Mouse (Mus musculus) kidney, adult 8-10 months (tissue): Measurements from ENCODE around the gene Etl4.

Experiments
- DNase-seq, 2 experiments: peaks; one replicate each; pipeline ENCODE4 v3.0.0; 2022

Gene Etl4

GRCm38 (mm10) chr2:20774462-20774861, 864.9 kb downstream of the Etl4 start:
- DNase-seq, result no peak

GRCm38 (mm10) chr2:20776171-20776704, 866.7 kb downstream of the Etl4 start:
- no peak for DNase-seq

GRCm38 (mm10) chr2:20777931-20778330, 868.4 kb downstream of the Etl4 start:
- peak; percentile 4 to 30 for DNase-seq

- DNase-seq, result peak; percentile 18 to 51
Measured at GRCm38 (mm10) chr2:20779484-20780381, 870.2 kb downstream of the Etl4 start.

GRCm38 (mm10) chr2:20801236-20801890, 891.8 kb downstream of the Etl4 start:
- no peak for DNase-seq

- DNase-seq, result peak; percentile 37 to 43
Measured at GRCm38 (mm10) chr2:20811506-20811905, 901.9 kb downstream of the Etl4 start.

- DNase-seq, result peak in 1 of 2 experiments; percentile 4
Measured at GRCm38 (mm10) chr2:20813986-20814385, 904.4 kb downstream of the Etl4 start.

GRCm38 (mm10) chr2:20818226-20818625, 908.6 kb downstream of the Etl4 start:
- DNase-seq, result no peak

- no peak for DNase-seq
Measured at GRCm38 (mm10) chr2:20826258-20826657, 916.7 kb downstream of the Etl4 start.

- DNase-seq, result no peak
Measured at GRCm38 (mm10) chr2:20830882-20831281, 921.3 kb downstream of the Etl4 start.

- DNase-seq, result no peak
Measured at GRCm38 (mm10) chr2:20831608-20832406, 922.2 kb downstream of the Etl4 start.

GRCm38 (mm10) chr2:20849346-20849745, 939.8 kb downstream of the Etl4 start:
- no peak for DNase-seq
